Mouse (Mus musculus) intestine, embryonic 16.5 days (tissue): ENCODE data around the gene Hspb11. TPM values are rescaled to one million over a fixed set of nuclear protein-coding genes. Genes with fewer than 3 reads are reported as not detected.

Experiments
- ATAC-seq: fragments of 200-750 bp; cut with Nextera tagmentation; 2 replicates; pipeline ENCODE4 v1.8.0; 2017; ENCODE audit warnings: moderate TSS enrichment, moderate library complexity
- H3K27ac ChIP-seq: fragments of 300-500 bp; sonication (generic); 2 replicates; pipeline ENCODE4 v1.5.1; 2014; ENCODE audit warnings: mild to moderate bottlenecking, low read length
- H3K27me3 ChIP-seq: fragments of 300-500 bp; sonication (generic); replicated peaks from 2 replicates; pipeline ENCODE4 v1.6.1; 2014; ENCODE audit warnings: low read length, control low read depth, mixed read lengths; ENCODE audit not compliant: control insufficient read depth, insufficient read depth
- H3K36me3 ChIP-seq: fragments of 300-500 bp; sonication (generic); 2 replicates; pipeline ENCODE4 v1.6.1; 2014; ENCODE audit warnings: low read length, control low read depth; ENCODE audit not compliant: control insufficient read depth, insufficient read depth
- H3K4me1 ChIP-seq: fragments of 300-500 bp; sonication (generic); 2 replicates; pipeline ENCODE4 v1.6.1; 2014; ENCODE audit warnings: low read length, control low read depth, mixed read lengths; ENCODE audit not compliant: control insufficient read depth, insufficient read depth
- H3K4me2 ChIP-seq: fragments of 300-500 bp; sonication (generic); 2 replicates; pipeline ENCODE4 v1.6.1; 2014; ENCODE audit warnings: low read depth, low read length, control low read depth
- H3K4me3 ChIP-seq: fragments of 300-500 bp; sonication (generic); 2 replicates; pipeline ENCODE4 v1.5.1; 2014; ENCODE audit warnings: mild to moderate bottlenecking, low read length
- H3K9ac ChIP-seq: fragments of 300-500 bp; sonication (generic); 2 replicates; pipeline ENCODE4 v1.6.1; 2014; ENCODE audit warnings: low read depth, low read length
- H3K9me3 ChIP-seq: fragments of 300-500 bp; sonication (generic); 2 replicates; pipeline ENCODE4 v1.6.1; 2016; ENCODE audit warnings: low read length, control low read depth; ENCODE audit not compliant: control insufficient read depth
- WGBS: fragments of 180-500 bp; shearing (Covaris S2); extraction: QIAGEN DNeasy Blood & Tissue Kit; methylation state at CpG from one replicate; pipeline ENCODE4 v1.1.7; 2014; 5-methylcytosine and 5-hydroxymethylcytosine counted together
- polyA plus RNA-seq: library from polyadenylated mRNA; unstranded; fragments of >200 nt; fragmentation: Nextera tagmentation; extraction: Ambion mirVana; gene quantifications from 2 replicates; pipeline ENCODE4 v1.2.1, GENCODE M21; 2015

Gene Hspb11
- polyA plus RNA-seq, 1 experiment from 2014 or later: 26.7 TPM

- H3K4me1 ChIP-seq: peaks cover 24% of the 10 kb centered on the region
- H3K4me2 ChIP-seq: no peak overlapping the region
- H3K9ac ChIP-seq: no peak overlapping the region
- H3K27me3 ChIP-seq: no peaks in the 10 kb centered on the region
- H3K36me3 ChIP-seq: no peaks in the 10 kb centered on the region
- WGBS: 81% methylated on average over 9 of the region's 9 CpGs
- H3K9me3 ChIP-seq: no peaks in the 10 kb centered on the region
- no peak overlapping the region for H3K4me3 ChIP-seq
- no peak for ATAC-seq
- H3K27ac ChIP-seq: no peak overlapping the region
These were observed 48.8 kb downstream of the Hspb11 start for GRCm38 (mm10) chr4:107302221-107302620.

GRCm38 (mm10) chr4:107302832-107303231 lies 49.4 kb downstream of the Hspb11 start:
- Histone ChIP-seq H3K9me3 (no peaks in the 10 kb centered on the region), H3K4me3 (no peak overlapping the region), H3K4me1 (peaks cover 24% of the 10 kb centered on the region), H3K27ac (peak overlapping the region; percentile 46), H3K27me3 (no peaks in the 10 kb centered on the region), H3K4me2 (no peak overlapping the region), H3K9ac (no peak overlapping the region), H3K36me3 (no peaks in the 10 kb centered on the region)
- WGBS: 54% methylated on average over 4 of the region's 4 CpGs
- ATAC-seq: peak; percentile 67

DNA sequence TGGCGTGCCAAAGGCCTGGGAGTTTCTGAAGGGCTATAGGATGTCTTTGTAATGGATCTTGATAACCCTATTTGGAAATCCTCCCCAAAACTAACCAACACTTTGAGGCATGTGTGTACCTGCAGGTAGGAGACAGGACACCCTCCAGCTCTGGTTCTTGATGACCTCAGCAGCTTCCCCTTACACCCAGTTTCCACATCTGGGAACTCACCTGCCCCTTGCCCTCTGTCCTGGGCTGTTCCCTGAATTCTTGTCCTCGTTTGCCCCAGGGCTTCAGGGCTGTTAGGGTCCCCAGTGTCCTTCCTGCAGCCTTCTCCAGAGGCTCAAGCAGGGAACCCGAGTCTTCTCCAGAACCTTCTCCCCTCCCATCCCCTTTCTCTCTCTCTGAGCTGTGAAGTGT lies 50.1 kb downstream of the Hspb11 start:
- Histone ChIP-seq H3K9ac (0 out of 2 replicates have a peak overlapping the region, but pooled peaks have one; percentile 4), H3K4me2 (no peak overlapping the region), H3K4me3 (no peak overlapping the region), H3K27me3 (no peaks in the 10 kb centered on the region), H3K9me3 (no peaks in the 10 kb centered on the region), H3K4me1 (peaks cover 24% of the 10 kb centered on the region), H3K36me3 (no peaks in the 10 kb centered on the region), H3K27ac (no peak overlapping the region)
- 54% methylated on average over 3 of the region's 3 CpGs for WGBS
- no peak for ATAC-seq

GRCm38 (mm10) chr4:107306966-107307365 lies 53.6 kb downstream of the Hspb11 start, which contains the start of gene Dio1:
Gene Dio1, minus strand, starts transcription at chr4:107307169.
- H3K27me3 ChIP-seq: no peaks in the 10 kb centered on the region

DNA sequence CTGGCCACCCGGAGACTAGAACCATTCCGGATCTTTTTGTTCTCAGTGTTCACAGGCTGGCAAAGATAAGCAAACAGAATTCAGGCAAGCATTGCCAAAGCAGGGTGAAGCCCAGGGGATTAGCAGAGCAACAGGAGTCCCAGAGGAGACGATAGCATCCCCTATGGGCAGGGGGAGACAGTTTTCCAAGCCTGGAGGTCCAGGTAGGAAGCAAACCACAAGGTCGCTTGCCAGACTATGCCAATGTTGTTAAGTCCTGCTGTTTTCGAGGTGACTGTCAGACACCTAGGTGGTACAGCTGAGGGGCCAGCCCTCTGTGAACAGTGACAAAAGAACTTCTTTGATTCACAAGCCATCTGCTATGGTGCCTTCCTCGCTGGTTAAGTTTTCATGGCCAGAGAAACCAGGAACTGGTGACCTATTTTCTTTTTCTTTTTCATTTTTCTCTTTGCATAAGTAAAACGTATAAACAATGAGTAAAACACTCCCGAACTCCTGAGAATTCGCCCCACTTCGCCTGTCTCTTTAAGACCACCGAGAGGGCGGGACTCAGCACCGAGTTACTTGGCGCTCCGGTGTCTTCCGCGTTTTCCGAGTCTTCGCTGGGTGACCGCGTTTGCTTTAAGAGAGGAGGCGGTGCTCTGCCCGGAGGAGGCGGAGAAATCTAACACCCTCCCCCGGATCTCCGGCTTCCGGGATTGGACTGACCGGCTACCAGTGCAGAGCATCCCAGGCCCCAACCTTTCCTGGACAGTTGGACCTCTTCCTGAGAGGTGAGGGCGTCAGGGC lies 60.5 kb downstream of the Hspb11 start, which contains the start of gene Yipf1:
Gene Yipf1 (plus strand): TSS at position 674 of the 789 bp plus-strand sequence.
- Histone ChIP-seq H3K9ac (peak within 1 kb of the TSS; percentile 71), H3K4me2 (peak within 1 kb of the TSS; percentile 82), H3K9me3 (no peaks in the 10 kb centered on the region), H3K4me3 (peak within 1 kb of the TSS; percentile 76), H3K27me3 (no peaks in the 10 kb centered on the region), H3K4me1 (peaks cover 8% of the 10 kb centered on the region), H3K36me3 (no peaks in the 10 kb centered on the region), H3K27ac (peak within 1 kb of the TSS; percentile 30)
- 1% methylated on average over 29 of the region's 29 CpGs for WGBS
- ATAC-seq: peak; percentile 92

More at GRCm38 (mm10) chr4:107306966-107307365, 53.6 kb downstream of the Hspb11 start, which contains the start of gene Dio1:
- Histone ChIP-seq H3K4me1 (peaks cover 13% of the 10 kb centered on the region), H3K9ac (no peak within 1 kb of the TSS), H3K4me3 (no peak within 1 kb of the TSS), H3K36me3 (no peaks in the 10 kb centered on the region), H3K4me2 (peak within 1 kb of the TSS; percentile 19; the same call in 1 of the 2 replicates), H3K9me3 (no peaks in the 10 kb centered on the region), H3K27ac (no peak within 1 kb of the TSS)
- WGBS: 37% methylated on average over 6 of the region's 6 CpGs
- peak; percentile 87 for ATAC-seq

GRCm38 (mm10) chr4:107314479-107314805 lies 61.0 kb downstream of the Hspb11 start:
- Histone ChIP-seq H3K4me2 (peak overlapping the region; percentile 82), H3K9ac (peak overlapping the region; percentile 71), H3K27me3 (no peaks in the 10 kb centered on the region), H3K27ac (peak overlapping the region; percentile 30; the same call in 1 of the 2 replicates), H3K4me1 (peaks cover 8% of the 10 kb centered on the region), H3K36me3 (no peaks in the 10 kb centered on the region), H3K4me3 (peak overlapping the region; percentile 76), H3K9me3 (no peaks in the 10 kb centered on the region)
- ATAC-seq: peak; percentile 52
- 6% methylated on average over 7 of the region's 7 CpGs for WGBS

DNA sequence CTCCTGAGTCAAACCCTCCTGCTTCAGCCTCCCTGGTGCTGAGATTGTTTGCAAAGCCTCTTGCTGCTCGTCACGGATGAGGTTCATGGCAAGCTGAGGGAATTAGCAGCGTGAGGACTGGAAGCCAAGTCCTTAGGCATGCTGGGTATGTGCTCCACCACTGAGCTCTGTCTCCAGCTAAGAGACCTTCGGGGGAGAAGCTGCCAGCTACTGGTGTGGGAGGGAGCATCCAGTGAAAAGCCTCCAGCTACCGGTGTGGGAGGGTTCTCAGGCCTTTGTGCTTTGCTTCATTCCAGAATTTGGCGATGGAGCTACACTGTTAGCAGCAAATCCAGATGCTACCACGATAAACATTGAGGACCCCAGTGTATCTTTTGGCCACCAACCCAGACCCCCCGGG lies 65.3 kb downstream of the Hspb11 start:
- Histone ChIP-seq H3K4me2 (no peak overlapping the region), H3K27ac (no peak overlapping the region), H3K4me3 (no peak overlapping the region), H3K4me1 (peaks cover 8% of the 10 kb centered on the region), H3K9me3 (no peaks in the 10 kb centered on the region), H3K36me3 (no peaks in the 10 kb centered on the region), H3K9ac (no peak overlapping the region), H3K27me3 (no peaks in the 10 kb centered on the region)
- WGBS: 76% methylated on average over 8 of the region's 8 CpGs
- ATAC-seq: no peak

- Histone ChIP-seq H3K27me3 (no peaks in the 10 kb centered on the region), H3K27ac (no peak overlapping the region), H3K4me3 (no peak overlapping the region), H3K4me1 (peaks cover under 1% of the 10 kb centered on the region), H3K4me2 (no peak overlapping the region), H3K9ac (no peak overlapping the region), H3K36me3 (no peaks in the 10 kb centered on the region), H3K9me3 (no peaks in the 10 kb centered on the region)
- ATAC-seq: no peak
- 77% methylated on average over 2 of the region's 2 CpGs for WGBS
These were observed 67.6 kb downstream of the Hspb11 start for GRCm38 (mm10) chr4:107321041-107321440.

GRCm38 (mm10) chr4:107323113-107323512 lies 69.7 kb downstream of the Hspb11 start:
- Histone ChIP-seq H3K36me3 (no peaks in the 10 kb centered on the region), H3K9ac (no peak overlapping the region), H3K4me1 (no peaks in the 10 kb centered on the region), H3K27me3 (no peaks in the 10 kb centered on the region), H3K27ac (no peak overlapping the region), H3K4me3 (no peak overlapping the region), H3K9me3 (no peaks in the 10 kb centered on the region), H3K4me2 (no peak overlapping the region)
- 78% methylated on average over 2 of the region's 2 CpGs for WGBS
- peak; percentile 54; the same call in 1 of the 2 replicates for ATAC-seq
